ENCODE assay signal across 10 mouse cellular contexts in genomic region chr8:85023846-85024245, GRCm38 (mm10). TPM values are rescaled to one million over a fixed set of nuclear protein-coding genes. Genes with fewer than 3 reads are reported as not detected.
DNase-seq lines count a peak whose midpoint lies in the region; ATAC-seq and TF ChIP-seq lines count a peak whose summit lies in the region.
"Had no signal": no experiment of that assay in that cellular context is flagged by ENCODE, and none has a peak within 500 bp of the region (broad histone marks: within the 10 kb centered on the region; RNA-seq: fewer than 3 reads in every experiment).

No protein-coding gene starts in this region.

- H3K27ac ChIP-seq in kidney, adult 2 months (ENCODE audit: insufficient read depth, low read depth, low read length): no peak overlapping the region
- H3K27ac ChIP-seq in cortical plate, adult 2 months (ENCODE audit: insufficient read depth, low read length): no peak overlapping the region
- H3K27ac ChIP-seq in hindbrain, embryonic 16.5 days (ENCODE audit: low read depth, low read length): no peak overlapping the region
- H3K27ac ChIP-seq in midbrain, embryonic 14.5 days (replicated peaks; ENCODE audit: low read depth, low read length): no peak overlapping the region

- no peak for ATAC-seq in hindbrain, embryonic 16.5 days
- no peak for ATAC-seq in midbrain, embryonic 14.5 days (ENCODE audit: low FRiP score, low TSS enrichment)

- H3K4me1 ChIP-seq in kidney, adult 2 months (ENCODE audit: control insufficient read depth, insufficient read depth, low read length): peaks cover 19% of the 10 kb centered on the region
- peaks cover 10% of the 10 kb centered on the region for H3K4me1 ChIP-seq in cortical plate, adult 2 months (ENCODE audit: control insufficient read depth, insufficient read depth, low read length)
- peaks cover 30% of the 10 kb centered on the region for H3K4me1 ChIP-seq in hindbrain, embryonic 16.5 days (ENCODE audit: control insufficient read depth, insufficient read depth, low read depth, low read length)
- peaks cover 32% of the 10 kb centered on the region for H3K4me1 ChIP-seq in midbrain, embryonic 14.5 days (ENCODE audit: control insufficient read depth, insufficient read depth, low read length)

- no peaks in the 10 kb centered on the region for H3K27me3 ChIP-seq in kidney, adult 2 months (replicated peaks; ENCODE audit: control insufficient read depth, insufficient read depth, low read length)
- H3K27me3 ChIP-seq in hindbrain, embryonic 16.5 days (replicated peaks; ENCODE audit: control insufficient read depth, insufficient read depth, low read length): no peaks in the 10 kb centered on the region
- H3K27me3 ChIP-seq in midbrain, embryonic 14.5 days (ENCODE audit: control insufficient read depth, insufficient read depth, low read length): no peaks in the 10 kb centered on the region

- 0 out of 2 replicates have a peak overlapping the region, but pooled peaks have one; percentile 96 for H3K4me3 ChIP-seq in kidney, adult 2 months (ENCODE audit: insufficient read depth, low read depth, low read length)
- H3K4me3 ChIP-seq in cortical plate, adult 2 months (ENCODE audit: insufficient read depth, low read length): peak overlapping the region; percentile 96; the same call in 1 of the 2 replicates
- H3K4me3 ChIP-seq in hindbrain, embryonic 16.5 days (ENCODE audit: low read length): peak overlapping the region; percentile 90
- H3K4me3 ChIP-seq in midbrain, embryonic 14.5 days (replicated peaks; ENCODE audit: low read depth, low read length): peak overlapping the region; percentile 89

- TF ChIP-seq POLR2A in kidney, adult 2 months (IDR thresholded peaks at IDR 0.05; ENCODE audit: low read depth, low read length): no peak
- TF ChIP-seq POLR2A in cortical plate, adult 2 months (IDR thresholded peaks at IDR 0.05; ENCODE audit: extremely low read depth, insufficient read depth, low read length): no peak

- DNase-seq in kidney, adult 2 months: no peak
- DNase-seq in kidney, adult 8-10 months: no peak
- DNase-seq in midbrain, embryonic 14.5 days: no peak
- DNase-seq in frontal cortex, postnatal 36 days (ENCODE audit: low spot score in 2 of 2): no peak
- DNase-seq in adrenal gland, postnatal 14 days: no peak
- no peak for DNase-seq in layer of hippocampus, postnatal 10 days (ENCODE audit: low spot score in 2 of 2)
- DNase-seq: kidney, postnatal 14 days had no signal

- H3K9ac ChIP-seq in hindbrain, embryonic 16.5 days (ENCODE audit: low read depth, low read length): no peak overlapping the region
- H3K9ac ChIP-seq in midbrain, embryonic 14.5 days (replicated peaks; ENCODE audit: low read length): no peak overlapping the region

- H3K4me2 ChIP-seq in hindbrain, embryonic 16.5 days (ENCODE audit: low read length): peak overlapping the region; percentile 95
- H3K4me2 ChIP-seq in midbrain, embryonic 14.5 days (ENCODE audit: low read length): peak overlapping the region; percentile 90

- 93% methylated on average over 3 of the region's 3 CpGs for WGBS in kidney, adult 2 months
- 86% methylated on average over 3 of the region's 3 CpGs for WGBS in hindbrain, embryonic 16.5 days
- WGBS in midbrain, embryonic 14.5 days: 99% methylated on average over 3 of the region's 3 CpGs

- no peaks in the 10 kb centered on the region for H3K9me3 ChIP-seq in hindbrain, embryonic 16.5 days (ENCODE audit: control insufficient read depth, low read length)
- H3K9me3 ChIP-seq in midbrain, embryonic 14.5 days (ENCODE audit: control insufficient read depth, low read length): no peaks in the 10 kb centered on the region

- no peaks in the 10 kb centered on the region; the same call in 1 of the 2 replicates for H3K36me3 ChIP-seq in kidney, adult 2 months (ENCODE audit: control insufficient read depth, insufficient read depth, low read length)
- peaks cover 13% of the 10 kb centered on the region for H3K36me3 ChIP-seq in hindbrain, embryonic 16.5 days (ENCODE audit: control insufficient read depth, insufficient read depth, low read length)
- H3K36me3 ChIP-seq in midbrain, embryonic 14.5 days (ENCODE audit: control insufficient read depth, insufficient read depth, low read length): peaks cover 49% of the 10 kb centered on the region

- TF ChIP-seq CTCF in kidney, adult 2 months (conservative IDR thresholded peaks at IDR 0.05; ENCODE audit: insufficient read depth, insufficient read length, low read depth, low read length): no peak
- TF ChIP-seq CTCF in cortical plate, adult 2 months (IDR thresholded peaks at IDR 0.05; ENCODE audit: extremely low read depth, insufficient read depth, low read length): no peak

RNA-seq across cellular contexts. Expression of gene Asna1, which starts 1.2 kb away (rescaled TPM):
- 266 and 270 TPM in 2 replicates for polyA plus RNA-seq in kidney, adult 2 months (2012; rRNA removed)
- 267 and 268 TPM in 2 replicates for polyA plus RNA-seq in cortical plate, adult 2 months (2012; rRNA removed)
- polyA plus RNA-seq in hindbrain, embryonic 16.5 days (2015; fragmentation: Nextera tagmentation; extraction: Ambion mirVana): 159 and 170 TPM in 2 replicates
- polyA plus RNA-seq in midbrain, embryonic 14.5 days (2014; fragmentation: Nextera tagmentation; extraction: Ambion mirVana): 130 and 155 TPM in 2 replicates
- total RNA-seq in adrenal gland, postnatal 14 days (2021): 91.4 and 94.7 TPM in 2 replicates
- total RNA-seq in layer of hippocampus, postnatal 10 days (2021): 100 to 1,000 TPM; 110 to 119 TPM

RNA-seq across cellular contexts. Expression of gene Trir, which starts 2.8 kb away (rescaled TPM):
- polyA plus RNA-seq in kidney, adult 2 months (2012; rRNA removed): 103 and 111 TPM in 2 replicates
- 118 and 119 TPM in 2 replicates for polyA plus RNA-seq in cortical plate, adult 2 months (2012; rRNA removed)
- polyA plus RNA-seq in hindbrain, embryonic 16.5 days (2015; fragmentation: Nextera tagmentation; extraction: Ambion mirVana): 100 and 110 TPM in 2 replicates
- 157 and 191 TPM in 2 replicates for polyA plus RNA-seq in midbrain, embryonic 14.5 days (2014; fragmentation: Nextera tagmentation; extraction: Ambion mirVana)
- total RNA-seq in adrenal gland, postnatal 14 days (2021): 154 and 161 TPM in 2 replicates
- total RNA-seq in layer of hippocampus, postnatal 10 days (2021): 100 to 1,000 TPM; 151 to 155 TPM

RNA-seq across cellular contexts. Expression of gene Best2, which starts 9.5 kb away (rescaled TPM):
- not detected in 2 replicates for polyA plus RNA-seq in kidney, adult 2 months (2012; rRNA removed)
- polyA plus RNA-seq in cortical plate, adult 2 months (2012; rRNA removed): not detected in 2 replicates
- polyA plus RNA-seq in hindbrain, embryonic 16.5 days (2015; fragmentation: Nextera tagmentation; extraction: Ambion mirVana): 0.10 and 0.21 TPM in 2 replicates
- polyA plus RNA-seq in midbrain, embryonic 14.5 days (2014; fragmentation: Nextera tagmentation; extraction: Ambion mirVana): not detected in 2 replicates
- total RNA-seq in adrenal gland, postnatal 14 days (2021): not detected in 2 replicates
- total RNA-seq in layer of hippocampus, postnatal 10 days (2021): not detected
- total RNA-seq: common myeloid progenitor, adult 5-6 weeks had no signal

RNA-seq across cellular contexts. Expression of gene Tnpo2, which starts 12.9 kb away (rescaled TPM):
- polyA plus RNA-seq in kidney, adult 2 months (2012; rRNA removed): 36.1 and 45.0 TPM in 2 replicates
- 110 and 112 TPM in 2 replicates for polyA plus RNA-seq in cortical plate, adult 2 months (2012; rRNA removed)
- polyA plus RNA-seq in hindbrain, embryonic 16.5 days (2015; fragmentation: Nextera tagmentation; extraction: Ambion mirVana): 61.2 and 62.7 TPM in 2 replicates
- 32.0 and 41.0 TPM in 2 replicates for polyA plus RNA-seq in midbrain, embryonic 14.5 days (2014; fragmentation: Nextera tagmentation; extraction: Ambion mirVana)
- 65.9 and 67.8 TPM in 2 replicates for total RNA-seq in adrenal gland, postnatal 14 days (2021)
- 100 to 1,000 TPM; 125 to 160 TPM for total RNA-seq in layer of hippocampus, postnatal 10 days (2021)

RNA-seq across cellular contexts. Expression of gene Hook2, which starts 33.4 kb away (rescaled TPM):
- 34.5 and 34.6 TPM in 2 replicates for polyA plus RNA-seq in kidney, adult 2 months (2012; rRNA removed)
- 15.6 and 19.2 TPM in 2 replicates for polyA plus RNA-seq in cortical plate, adult 2 months (2012; rRNA removed)
- polyA plus RNA-seq in hindbrain, embryonic 16.5 days (2015; fragmentation: Nextera tagmentation; extraction: Ambion mirVana): 37.9 and 39.6 TPM in 2 replicates
- 25.8 and 31.4 TPM in 2 replicates for polyA plus RNA-seq in midbrain, embryonic 14.5 days (2014; fragmentation: Nextera tagmentation; extraction: Ambion mirVana)
- 5.8 and 6.9 TPM in 2 replicates for total RNA-seq in adrenal gland, postnatal 14 days (2021)
- 10 to 100 TPM; 14.5 to 15.1 TPM for total RNA-seq in layer of hippocampus, postnatal 10 days (2021)
